Mouse (Mus musculus) heart, embryonic 12.5 days (tissue): ENCODE results near the gene Epx. TPM values are rescaled to one million over a fixed set of nuclear protein-coding genes. Genes with fewer than 3 reads are reported as not detected.

Experiments
- ATAC-seq: fragments of 200-750 bp; cut with Nextera tagmentation; 2 replicates; pipeline ENCODE4 v1.8.0; 2017; ENCODE audit warnings: moderate TSS enrichment, moderate library complexity; ENCODE audit not compliant: insufficient number of reproducible peaks, low FRiP score
- H3K27ac ChIP-seq: fragments of 300-500 bp; sonication (generic); 2 replicates; pipeline ENCODE4 v1.5.1; 2016; ENCODE audit warnings: mild to moderate bottlenecking, moderate library complexity; ENCODE audit not compliant: poor library complexity, severe bottlenecking
- H3K27me3 ChIP-seq: fragments of 300-500 bp; sonication (generic); replicated peaks from 2 replicates; pipeline ENCODE4 v1.6.1; 2016; ENCODE audit warnings: mild to moderate bottlenecking, moderate library complexity
- H3K36me3 ChIP-seq: fragments of 300-500 bp; sonication (generic); 2 replicates; pipeline ENCODE4 v1.6.1; 2016; ENCODE audit warnings: mild to moderate bottlenecking, moderate library complexity
- H3K4me1 ChIP-seq: fragments of 300-500 bp; sonication (generic); replicated peaks from 2 replicates; pipeline ENCODE4 v1.6.1; 2016; ENCODE audit warnings: mild to moderate bottlenecking
- H3K4me2 ChIP-seq: fragments of 300-500 bp; sonication (generic); 2 replicates; pipeline ENCODE4 v1.6.1; 2016; ENCODE audit warnings: mild to moderate bottlenecking, moderate library complexity
- H3K4me3 ChIP-seq: fragments of 300-500 bp; sonication (generic); 2 replicates; pipeline ENCODE4 v1.5.1; 2016; ENCODE audit warnings: mild to moderate bottlenecking
- H3K9ac ChIP-seq: fragments of 300-500 bp; sonication (generic); 2 replicates; pipeline ENCODE4 v1.6.1; 2016; ENCODE audit warnings: mild to moderate bottlenecking, moderate library complexity
- H3K9me3 ChIP-seq: fragments of 300-500 bp; sonication (generic); replicated peaks from 2 replicates; pipeline ENCODE4 v1.6.1; 2016; ENCODE audit warnings: mild to moderate bottlenecking, moderate library complexity
- WGBS: fragments of 180-500 bp; shearing (Covaris S2); methylation state at CpG from one replicate; pipeline ENCODE4 v1.1.7; 2016; 5-methylcytosine and 5-hydroxymethylcytosine counted together
- polyA plus RNA-seq: library from polyadenylated mRNA; unstranded; fragments of >200 nt; fragmentation: Nextera tagmentation; extraction: Ambion mirVana; gene quantifications from 2 replicates; pipeline ENCODE4 v1.2.1, GENCODE M21; 2016

Epx gene
- polyA plus RNA-seq, 1 experiment from 2014 or later: 0.09 TPM

DNA sequence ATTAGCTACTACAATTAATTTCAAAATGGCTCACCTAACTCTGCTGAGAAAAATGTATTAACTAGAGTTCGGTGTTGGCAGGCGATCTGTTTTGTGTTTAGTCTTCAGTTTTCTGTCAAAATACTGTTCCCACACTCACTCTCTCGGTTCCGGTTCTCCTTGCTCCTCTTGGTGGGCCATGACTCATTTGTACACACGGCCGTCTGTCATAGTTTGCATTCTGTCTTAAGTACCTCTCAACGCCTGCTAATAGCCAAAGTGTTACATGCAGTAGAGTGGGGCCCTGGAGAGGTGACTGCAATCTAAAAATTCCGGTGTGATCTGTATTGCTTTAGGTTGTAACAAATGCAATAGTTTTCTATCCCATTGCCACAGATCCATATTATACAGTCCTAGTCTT lies 34.7 kb downstream of the Epx start:
- Histone ChIP-seq H3K27me3 (peaks cover 10% of the 10 kb centered on the region), H3K27ac (no peak overlapping the region), H3K4me1 (peaks cover 6% of the 10 kb centered on the region), H3K9ac (no peak overlapping the region), H3K4me2 (peak overlapping the region; percentile 9; the same call in 1 of the 2 replicates), H3K4me3 (no peak overlapping the region), H3K9me3 (no peaks in the 10 kb centered on the region), H3K36me3 (no peaks in the 10 kb centered on the region)
- WGBS: 38% methylated on average over 8 of the region's 8 CpGs
- ATAC-seq: 0 out of 2 replicates have a peak, but pooled peaks have one; percentile 48

DNA sequence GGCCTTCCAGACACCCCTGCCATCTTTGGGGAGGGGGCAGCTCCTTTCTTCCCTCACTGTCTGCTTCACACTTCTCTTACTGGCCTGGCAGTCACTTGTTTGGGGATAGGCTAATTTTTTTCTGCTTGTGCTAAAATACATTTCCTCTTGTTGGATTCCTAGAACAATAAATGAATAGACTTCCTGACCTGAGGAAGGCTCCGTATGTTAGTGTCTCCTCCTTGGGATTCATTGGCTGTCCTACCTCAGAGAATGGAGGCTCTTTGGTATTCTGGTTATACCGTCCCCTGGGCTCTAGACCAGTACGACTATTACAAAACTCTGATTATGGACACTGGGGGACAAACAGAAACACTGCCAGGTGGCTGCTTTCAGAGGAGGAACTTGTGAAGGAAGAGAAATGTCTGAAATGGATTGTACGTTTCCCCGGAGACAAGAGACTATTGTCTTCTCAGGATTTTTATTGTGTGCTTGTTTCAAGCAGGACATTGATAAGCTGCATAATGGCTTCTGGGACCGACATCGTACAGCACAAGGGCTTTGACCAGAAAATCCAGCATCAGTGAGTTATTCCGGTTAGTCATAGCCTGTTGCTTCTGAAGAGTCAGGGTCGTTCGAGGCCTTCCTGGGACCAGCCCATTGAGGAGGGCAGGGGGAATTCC lies 47.0 kb downstream of the Epx start, which contains the start of gene Lpo:
Gene Lpo (minus strand): TSS at position 51 of the 662 bp plus-strand sequence.
- no peak within 1 kb of the TSS for H3K4me3 ChIP-seq

DNA sequence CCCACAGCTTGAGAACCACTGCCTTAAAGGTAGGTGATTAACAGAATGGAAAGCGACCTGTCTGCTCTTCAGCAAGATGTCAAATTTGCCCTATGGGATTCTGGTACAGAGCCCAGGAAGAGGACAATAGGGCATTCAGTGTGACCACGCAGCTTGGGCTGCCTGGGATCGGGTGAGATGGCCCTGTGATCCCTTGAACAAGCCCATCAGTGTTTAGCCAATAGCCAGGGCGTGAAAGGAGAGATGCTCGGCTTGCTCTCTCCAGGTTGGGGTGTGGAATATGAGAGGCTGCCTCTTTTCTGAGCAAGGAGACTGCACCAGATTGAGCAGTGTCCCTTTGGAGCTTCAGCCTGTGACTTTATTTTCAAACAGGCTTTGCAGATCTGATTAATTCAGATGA lies 53.8 kb downstream of the Epx start:
- 65% methylated on average over 5 of the region's 5 CpGs for WGBS
- H3K4me1 ChIP-seq: 0 out of 2 replicates have a peak, but pooled peaks cover 5% of the 10 kb centered on the region
- no peaks in the 10 kb centered on the region for H3K36me3 ChIP-seq
- no peak overlapping the region for H3K27ac ChIP-seq
- H3K4me2 ChIP-seq: no peak overlapping the region
- H3K9me3 ChIP-seq: no peaks in the 10 kb centered on the region
- no peak for ATAC-seq
- H3K27me3 ChIP-seq: peaks cover 58% of the 10 kb centered on the region
- H3K9ac ChIP-seq: no peak overlapping the region
- no peak overlapping the region for H3K4me3 ChIP-seq

More for the DNA sequence above, 47.0 kb downstream of the Epx start, which contains the start of gene Lpo:
- H3K4me1 ChIP-seq: no peaks in the 10 kb centered on the region
- H3K4me2 ChIP-seq: no peak within 1 kb of the TSS
- H3K9me3 ChIP-seq: no peaks in the 10 kb centered on the region
- no peak for ATAC-seq
- H3K27me3 ChIP-seq: peaks cover 39% of the 10 kb centered on the region
- no peak within 1 kb of the TSS for H3K9ac ChIP-seq
- H3K36me3 ChIP-seq: no peaks in the 10 kb centered on the region
- 65% methylated on average over 10 of the region's 10 CpGs for WGBS
- no peak within 1 kb of the TSS for H3K27ac ChIP-seq

DNA sequence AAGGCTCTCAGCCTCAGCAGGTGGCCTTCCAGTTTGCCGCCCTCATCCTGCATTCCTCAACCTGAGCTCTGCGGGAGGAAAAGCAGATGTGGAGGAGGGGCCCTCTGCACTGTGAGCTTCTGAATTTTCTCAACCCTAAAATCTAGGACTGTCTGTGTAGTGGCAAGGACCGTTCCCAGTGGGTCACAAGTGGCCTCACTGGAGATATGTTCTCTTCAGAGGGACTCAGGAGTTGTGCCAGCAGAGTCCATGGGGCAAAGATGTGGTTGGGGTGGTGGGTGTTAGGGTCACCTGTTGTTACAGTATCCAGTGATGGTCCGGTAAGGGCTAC lies 57.9 kb downstream of the Epx start:
- Histone ChIP-seq H3K4me2 (peak overlapping the region; percentile 80), H3K4me1 (0 out of 2 replicates have a peak, but pooled peaks cover 5% of the 10 kb centered on the region), H3K9ac (peak overlapping the region; percentile 31; the same call in 1 of the 2 replicates), H3K27me3 (peaks cover 54% of the 10 kb centered on the region), H3K36me3 (no peaks in the 10 kb centered on the region), H3K27ac (no peak overlapping the region), H3K9me3 (no peaks in the 10 kb centered on the region), H3K4me3 (peak overlapping the region; percentile 50)
- no peak for ATAC-seq
- 25% methylated on average over 4 of the region's 4 CpGs for WGBS

DNA sequence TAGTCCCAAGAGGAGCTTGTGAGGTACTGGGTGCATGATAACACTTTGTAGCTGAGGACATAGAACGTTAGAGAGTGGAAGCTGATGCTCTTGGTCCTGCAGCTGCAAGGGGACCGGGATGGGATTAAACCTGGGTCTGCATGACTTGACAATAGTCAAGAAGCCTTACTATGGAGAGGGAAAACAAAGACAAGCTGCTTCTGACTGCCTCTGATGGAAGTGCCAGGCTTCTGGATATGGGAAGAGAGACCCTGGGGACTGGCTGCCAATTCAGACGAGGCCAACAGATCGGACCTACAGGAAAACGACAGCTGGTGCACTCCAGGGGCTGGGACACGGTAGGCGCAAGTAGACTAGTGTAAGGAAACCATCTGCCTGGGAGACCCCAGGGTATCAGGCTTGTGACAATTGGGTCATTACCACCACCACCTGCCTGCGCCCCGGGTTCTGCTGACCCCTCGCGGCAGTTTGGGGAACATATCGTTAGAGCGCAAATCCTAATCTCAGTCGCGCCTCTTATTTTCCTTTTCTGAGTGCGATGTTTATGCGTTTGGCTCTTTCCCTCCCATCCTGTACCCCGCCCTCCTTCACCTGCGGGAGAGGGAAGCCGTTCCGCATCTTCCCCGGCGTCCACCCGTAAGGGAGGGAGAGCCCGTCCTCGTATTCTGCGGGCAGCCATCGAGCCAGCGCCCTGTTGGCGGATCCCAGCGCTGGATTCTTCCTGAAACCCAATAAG lies 58.5 kb downstream of the Epx start:
- Histone ChIP-seq H3K4me2 (peak overlapping the region; percentile 80), H3K27ac (no peak overlapping the region), H3K27me3 (peaks cover 51% of the 10 kb centered on the region), H3K36me3 (no peaks in the 10 kb centered on the region), H3K4me1 (0 out of 2 replicates have a peak, but pooled peaks cover 5% of the 10 kb centered on the region), H3K4me3 (peak overlapping the region; percentile 50), H3K9ac (peak overlapping the region; percentile 31; the same call in 1 of the 2 replicates), H3K9me3 (no peaks in the 10 kb centered on the region)
- WGBS: 3% methylated on average over 31 of the region's 31 CpGs
- ATAC-seq: no peak

- H3K4me2 ChIP-seq: no peak overlapping the region
- H3K9ac ChIP-seq: no peak overlapping the region
- no peaks in the 10 kb centered on the region for H3K9me3 ChIP-seq
- WGBS: 73% methylated on average over 8 of the region's 8 CpGs
- H3K27ac ChIP-seq: no peak overlapping the region
- H3K4me3 ChIP-seq: no peak overlapping the region
- H3K36me3 ChIP-seq: no peaks in the 10 kb centered on the region
- H3K4me1 ChIP-seq: peaks cover 10% of the 10 kb centered on the region; the same call in 1 of the 2 replicates
- peaks cover 49% of the 10 kb centered on the region for H3K27me3 ChIP-seq
- ATAC-seq: no peak
These were observed 60.5 kb downstream of the Epx start for GRCm38 (mm10) chr11:87814831-87815230.

Other genes with a start within 250 kb of the Epx start
- 1.4 and 1.9 TPM in 2 replicates for gene Rnf43, start 212.8 kb downstream of the Epx start, polyA plus RNA-seq
- 99.6 and 101 TPM in 2 replicates for gene Supt4a, start 138.0 kb downstream of the Epx start, polyA plus RNA-seq
- gene Tspoap1, start 115.0 kb downstream of the Epx start, polyA plus RNA-seq: 0.21 and 0.78 TPM in 2 replicates
- 2.8 and 6.7 TPM in 2 replicates for gene Mpo, start 82.0 kb downstream of the Epx start, polyA plus RNA-seq
- gene Lpo, start 47.2 kb downstream of the Epx start, polyA plus RNA-seq: not detected in 2 replicates
- 8.4 and 8.5 TPM in 2 replicates for gene Mks1, start 22.3 kb downstream of the Epx start, polyA plus RNA-seq
- gene Olfr462, start 16.7 kb upstream of the Epx start, polyA plus RNA-seq: not detected in 2 replicates
- gene Olfr463, start 21.9 kb upstream of the Epx start, polyA plus RNA-seq: not detected in 2 replicates
- not detected in 2 replicates for gene Olfr464, start 45.4 kb upstream of the Epx start, polyA plus RNA-seq
- 21.4 and 22.5 TPM in 2 replicates for gene Dynll2, start 112.0 kb upstream of the Epx start, polyA plus RNA-seq
- gene Srsf1, start 171.8 kb upstream of the Epx start, polyA plus RNA-seq: 254 and 260 TPM in 2 replicates
- 27.3 and 29.3 TPM in 2 replicates for gene Vezf1, start 192.7 kb upstream of the Epx start, polyA plus RNA-seq
- gene Cuedc1, start 222.5 kb upstream of the Epx start, polyA plus RNA-seq: 20.7 and 22.9 TPM in 2 replicates